Mouse (Mus musculus) adrenal gland, adult (tissue): Measurements from ENCODE around the gene Gar1.

Source experiments
- DNase-seq, 2 experiments: peaks; one replicate each; pipeline ENCODE4 v3.0.0; 2022 to 2023; ENCODE audit warnings: low spot score in 1 of 2; ENCODE audit not compliant: inconsistent age in 2 of 2

Gar1 gene

DNA sequence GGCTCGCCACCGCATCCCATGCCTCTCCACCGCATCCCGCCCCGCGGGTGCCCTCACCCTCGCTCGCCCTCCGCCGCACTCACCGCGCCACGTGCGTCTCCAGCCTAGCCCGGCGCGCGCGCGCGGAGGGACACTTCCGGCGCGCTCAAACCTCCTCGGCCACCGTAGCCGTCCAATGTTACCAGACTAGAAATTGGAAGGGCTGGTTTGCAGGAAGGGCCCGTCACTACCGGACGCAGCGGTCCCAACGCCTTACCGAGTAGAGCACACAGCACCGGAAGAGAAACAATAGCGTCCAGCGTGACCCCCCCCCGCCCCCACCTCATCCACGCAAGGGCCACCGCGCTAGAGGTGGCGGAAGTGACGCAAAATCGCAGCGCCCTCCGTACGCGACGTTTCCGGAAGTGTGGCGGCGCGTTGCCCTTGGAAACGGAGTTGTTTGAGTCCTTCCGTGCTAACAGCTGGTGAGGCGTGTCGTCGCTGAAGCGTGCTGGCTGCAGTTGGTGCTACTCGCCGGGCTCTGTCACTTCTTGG lies at the start of gene Gar1:
Gar1 (minus strand) TSS at position 362 of the 534 bp plus-strand sequence.
- peak; percentile 95 to 98 for DNase-seq

DNA sequence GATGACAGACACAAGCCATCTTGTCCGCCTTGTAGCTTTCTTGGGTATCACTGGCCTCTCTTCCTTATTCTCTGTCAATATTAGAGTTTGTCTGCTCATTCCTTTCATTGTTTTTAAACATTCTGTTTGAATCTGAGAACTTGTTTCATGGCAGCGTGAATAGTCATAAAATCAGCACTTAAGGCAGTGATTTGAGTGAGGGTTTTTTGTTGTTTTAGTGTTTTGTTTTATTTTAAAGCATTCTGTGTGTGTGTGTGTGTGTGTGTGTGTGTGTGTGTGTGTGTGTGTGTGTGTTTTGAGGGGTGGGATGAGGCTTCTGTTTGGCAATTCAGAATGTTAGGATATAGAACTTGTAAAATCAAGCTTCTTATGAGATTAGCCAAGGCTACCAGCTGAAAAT lies 48.7 kb upstream of the Gar1 start:
- DNase-seq = no peak

DNA sequence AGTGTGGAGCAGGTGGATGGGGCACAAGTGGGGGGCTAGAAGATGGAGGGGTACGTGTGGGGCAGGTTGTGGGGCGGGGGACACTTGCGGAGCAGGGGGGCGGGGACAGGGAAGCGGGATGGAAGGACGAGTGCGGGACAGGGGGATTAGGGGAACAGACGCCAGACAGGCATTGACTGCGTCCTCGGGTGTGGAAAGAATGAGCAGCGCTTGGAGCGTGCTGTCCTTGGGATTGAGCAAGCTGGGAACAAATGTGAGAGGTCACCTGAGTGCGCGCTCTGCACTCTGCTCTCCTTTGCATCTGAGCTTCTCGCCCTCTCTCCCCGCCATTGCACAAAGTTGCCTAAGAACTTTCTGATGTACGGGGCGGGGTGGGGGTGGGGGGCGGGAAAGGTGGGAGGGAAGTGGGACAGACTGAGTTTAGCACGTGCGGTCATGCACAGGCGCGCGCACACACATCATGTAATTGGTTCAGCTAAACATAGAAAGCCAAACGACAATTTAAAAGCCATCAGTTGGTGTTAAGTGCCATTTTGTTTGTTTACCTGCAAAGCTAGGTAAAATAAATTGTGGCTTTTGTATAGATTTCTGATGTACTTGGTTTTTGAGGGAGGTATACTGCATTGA lies 48.0 kb upstream of the Gar1 start:
- peak; percentile 67 to 84 for DNase-seq

DNA sequence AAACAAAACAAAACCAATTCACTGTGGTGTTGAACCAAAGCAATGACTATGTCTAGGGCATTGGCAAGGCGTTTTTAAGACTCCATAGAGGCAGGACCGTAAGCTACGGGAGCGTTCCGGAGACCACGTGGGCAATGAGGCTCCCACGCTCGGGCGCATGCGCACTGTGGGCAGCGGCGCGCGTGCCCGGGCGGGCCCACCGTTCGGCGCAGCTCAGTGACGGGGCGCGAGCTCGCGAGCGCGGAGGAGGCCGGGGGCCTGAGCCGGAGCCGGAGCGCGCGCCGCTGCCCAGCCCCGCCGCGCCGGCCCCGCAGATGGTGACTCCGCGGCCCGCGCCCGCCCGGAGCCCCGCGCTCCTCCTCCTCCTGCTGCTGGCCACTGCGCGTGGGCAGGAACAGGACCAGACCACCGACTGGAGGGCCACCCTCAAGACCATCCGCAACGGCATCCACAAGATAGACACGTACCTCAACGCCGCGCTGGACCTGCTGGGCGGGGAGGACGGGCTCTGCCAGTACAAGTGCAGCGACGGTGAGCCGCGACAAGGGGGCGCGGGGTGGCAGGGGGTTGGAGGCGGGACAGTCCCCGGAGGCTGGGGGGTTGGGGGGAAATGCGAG lies 47.3 kb upstream of the Gar1 start, which contains the start of gene Pla2g12a:
Pla2g12a (plus strand) TSS at position 202 of the 617 bp plus-strand sequence.
- DNase-seq = peak; percentile 94 to 97

DNA sequence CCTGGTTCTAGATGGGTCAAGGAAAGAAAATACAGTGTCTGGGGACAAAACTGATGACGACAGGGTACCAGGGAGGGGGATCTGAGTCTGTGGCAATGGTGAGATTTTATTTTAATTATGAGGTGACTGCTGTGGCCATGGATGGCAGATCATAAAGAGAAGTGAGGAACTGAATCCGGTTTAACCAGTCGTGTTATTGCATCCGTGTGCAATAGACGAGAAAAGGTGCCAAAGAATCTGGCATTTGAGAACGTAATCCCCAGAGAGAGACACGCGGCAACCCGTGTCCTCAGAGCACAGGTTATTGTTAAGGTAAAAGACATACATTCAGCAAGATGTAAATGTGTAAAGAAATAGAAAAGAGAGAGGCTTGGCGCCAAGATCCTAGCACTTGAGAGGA lies 46.1 kb upstream of the Gar1 start:
- no peak for DNase-seq

DNA sequence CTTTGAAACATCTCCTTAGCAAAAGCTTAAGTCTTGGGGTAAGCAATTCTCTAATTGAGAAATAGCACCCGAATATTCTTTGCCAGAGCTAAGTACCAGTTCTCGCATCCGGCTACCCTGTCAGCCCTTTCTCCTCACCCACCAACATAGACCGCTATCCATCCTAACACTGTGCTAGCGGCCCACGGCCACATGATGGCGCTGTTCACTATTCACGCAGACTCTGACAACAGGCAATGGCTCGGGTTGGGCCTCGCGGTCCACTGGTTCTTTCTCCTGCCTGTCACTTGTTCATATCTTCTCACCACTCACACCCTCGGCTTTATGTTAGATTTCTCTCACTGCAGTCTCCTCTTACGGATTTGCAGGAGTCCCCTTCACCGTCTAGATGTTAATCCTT lies 32.5 kb upstream of the Gar1 start:
- peak; percentile 60 to 87 for DNase-seq

DNA sequence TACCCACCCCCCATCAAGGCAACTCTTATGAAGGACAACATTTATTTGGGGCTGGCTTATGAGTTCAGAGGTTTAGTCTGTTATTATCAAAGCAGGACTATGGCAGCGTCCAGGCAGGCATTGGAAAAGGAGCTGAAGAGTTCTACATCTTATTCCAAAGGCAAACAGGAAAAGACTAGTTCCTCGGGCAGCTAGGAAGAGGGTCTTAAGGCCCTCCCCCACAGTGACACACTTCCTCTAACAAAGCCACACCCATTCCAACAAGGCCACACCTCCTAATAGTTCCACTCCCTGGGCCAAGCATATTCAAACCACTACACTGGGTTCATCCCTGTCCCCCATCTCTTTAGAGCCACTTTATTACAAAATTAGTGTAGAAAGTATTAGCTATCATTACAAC lies 31.4 kb upstream of the Gar1 start:
- no peak for DNase-seq

DNA sequence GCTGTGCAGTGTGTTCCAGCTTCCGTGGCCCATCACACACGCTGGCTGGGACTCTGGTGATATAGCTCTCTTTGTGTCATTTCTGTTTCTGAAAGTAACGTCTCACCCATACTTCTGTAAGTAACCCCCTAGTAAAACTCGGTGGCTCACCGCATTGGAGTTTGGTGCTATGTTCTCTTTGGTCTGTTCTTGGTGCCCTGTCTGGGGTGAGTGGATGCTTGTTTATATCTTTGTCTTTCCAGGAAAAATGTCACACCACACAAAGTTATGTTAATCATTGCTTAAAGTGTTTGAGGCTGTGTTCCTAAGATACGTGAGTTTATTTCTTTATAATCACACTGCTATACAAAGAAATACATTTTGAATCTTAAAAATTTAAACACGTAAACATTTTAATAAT lies 15.7 kb upstream of the Gar1 start:
- no peak for DNase-seq

DNA sequence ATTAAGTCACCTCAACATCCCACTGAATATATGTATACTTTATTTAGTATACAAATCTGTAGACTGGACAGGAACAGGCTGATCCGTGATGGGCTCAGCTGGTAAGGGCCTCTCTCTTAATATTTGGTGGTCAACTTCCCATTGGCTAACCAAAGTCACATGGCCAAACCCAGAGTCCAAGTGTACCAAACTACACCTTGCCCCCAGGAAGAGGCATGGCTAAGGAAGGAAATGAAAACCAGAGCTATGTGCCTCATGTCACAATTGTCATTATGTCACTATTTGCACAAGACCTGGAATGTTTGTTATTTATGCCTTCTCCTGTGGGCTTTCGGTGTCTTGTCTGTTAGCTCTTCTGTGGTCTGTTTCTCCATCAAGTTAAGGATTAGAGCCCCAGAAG lies 14.7 kb upstream of the Gar1 start:
- DNase-seq = no peak

DNA sequence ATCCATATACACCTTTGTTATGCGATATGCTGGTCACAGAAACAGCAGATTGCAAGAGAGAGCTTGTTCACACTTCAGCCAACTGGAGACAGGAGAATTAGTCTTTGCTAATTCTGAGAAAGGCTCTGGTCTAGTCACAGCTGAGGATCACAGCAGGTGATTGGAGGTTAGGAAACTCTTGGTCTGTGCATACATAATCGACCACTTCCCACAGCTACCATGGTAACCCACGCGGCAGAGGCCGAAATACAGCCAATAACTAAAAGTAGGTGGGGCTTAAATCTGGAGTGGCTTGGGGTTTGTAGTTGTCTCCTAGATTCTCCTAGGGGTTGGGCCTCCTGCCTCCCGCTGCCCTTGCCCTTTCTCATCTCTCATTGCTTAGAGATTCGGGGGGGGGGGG lies 6.8 kb upstream of the Gar1 start:
- no peak for DNase-seq

DNA sequence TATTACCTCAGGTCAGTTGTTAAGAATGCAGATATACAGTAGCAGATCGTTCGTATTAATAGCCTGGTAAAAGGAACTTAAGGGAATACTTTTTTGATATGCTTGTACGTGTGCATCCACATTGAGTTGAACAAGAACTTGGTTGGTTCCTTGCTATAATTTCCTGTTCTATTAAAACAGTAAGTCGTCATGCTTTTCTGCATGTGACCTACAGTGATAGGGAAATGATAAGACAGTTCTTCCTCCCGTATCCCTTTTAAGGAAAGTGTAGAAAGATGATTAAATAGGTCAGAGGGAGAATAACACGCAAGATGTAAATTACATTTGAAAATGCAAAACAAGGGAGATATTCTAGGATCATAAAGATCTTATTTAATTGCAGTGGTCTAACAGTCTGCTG lies 5.8 kb upstream of the Gar1 start:
- DNase-seq = no peak

DNA sequence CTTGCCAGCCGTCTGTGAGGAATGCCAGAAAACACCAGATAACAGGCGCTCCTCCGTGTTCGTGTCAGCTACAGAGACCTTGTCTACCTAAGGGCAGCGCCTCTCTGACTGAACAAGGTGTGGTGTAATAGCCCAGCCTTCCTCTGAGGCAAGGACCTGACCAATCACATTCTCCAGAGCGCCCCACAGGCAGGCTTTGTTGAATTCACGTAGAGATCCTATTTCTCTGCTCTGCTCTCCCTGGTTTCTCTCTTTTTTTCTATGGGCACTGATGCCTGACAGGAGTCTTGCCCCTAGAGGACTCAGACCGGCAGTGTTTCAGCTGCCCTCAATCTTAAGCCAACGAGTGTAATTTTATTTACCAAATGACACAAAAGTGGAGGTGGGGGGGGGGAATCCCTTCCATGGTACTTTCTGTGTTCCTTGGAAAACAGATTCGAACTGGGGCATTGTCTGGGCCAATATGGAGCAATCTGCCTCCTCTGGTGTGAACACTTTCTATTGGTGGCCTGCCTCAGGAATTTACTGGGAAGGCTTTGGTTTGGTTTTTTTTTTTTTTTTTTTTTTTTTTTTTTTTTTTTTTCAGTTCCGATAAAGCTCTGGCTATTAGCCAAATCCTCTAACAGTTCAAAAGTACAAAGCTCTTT lies 5.0 kb upstream of the Gar1 start:
- DNase-seq = no peak

DNA sequence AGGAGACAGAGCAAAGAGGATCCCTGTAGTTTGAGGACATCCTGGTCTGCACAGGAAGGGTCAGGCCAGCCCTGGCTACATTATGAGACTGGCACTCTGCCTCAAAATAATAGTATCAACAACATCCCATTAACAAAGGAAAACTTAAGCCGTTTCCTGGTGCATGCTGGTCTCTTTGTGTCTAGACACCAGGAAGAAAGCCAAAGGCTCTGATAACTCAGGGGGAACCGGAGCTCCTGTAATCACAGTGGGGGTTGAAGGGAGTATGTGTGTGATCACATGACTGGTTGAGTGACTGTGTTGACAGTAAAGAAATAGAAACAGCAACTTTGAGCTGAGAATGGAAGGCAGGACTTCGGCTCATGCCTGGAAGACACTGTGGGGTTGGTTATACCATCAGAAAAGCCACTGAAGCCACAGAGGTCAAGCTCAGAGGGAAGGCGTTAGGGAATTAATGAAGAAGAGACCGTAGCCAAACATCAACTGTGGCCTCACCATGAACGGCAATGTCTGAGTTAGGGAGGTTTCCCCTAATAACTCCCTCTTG lies 4.3 kb upstream of the Gar1 start, which contains the start of gene Cfi:
Cfi (plus strand) TSS at position 497 of the 547 bp plus-strand sequence.
- DNase-seq = no peak

DNA sequence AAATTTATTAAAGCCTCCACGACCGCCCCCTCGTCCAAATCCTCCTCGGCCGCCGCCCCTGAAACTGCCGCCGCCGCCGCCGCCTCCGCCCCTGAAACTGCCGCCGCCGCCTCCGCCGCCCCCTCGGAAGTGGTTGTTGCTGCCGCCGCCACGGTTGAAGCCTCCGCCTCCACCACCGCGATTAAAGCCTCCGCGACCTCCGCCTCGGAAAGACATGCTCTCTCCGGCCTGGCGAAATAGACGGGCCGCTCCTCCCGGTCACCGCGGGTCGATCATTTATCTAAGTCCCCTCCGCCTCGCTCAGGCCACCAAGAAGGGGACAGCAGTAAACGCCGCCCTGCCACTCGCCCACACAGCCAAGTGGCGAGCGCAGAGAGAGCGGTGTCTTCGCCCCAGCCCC lies 570 bp downstream of the Gar1 start:
- DNase-seq = no peak

DNA sequence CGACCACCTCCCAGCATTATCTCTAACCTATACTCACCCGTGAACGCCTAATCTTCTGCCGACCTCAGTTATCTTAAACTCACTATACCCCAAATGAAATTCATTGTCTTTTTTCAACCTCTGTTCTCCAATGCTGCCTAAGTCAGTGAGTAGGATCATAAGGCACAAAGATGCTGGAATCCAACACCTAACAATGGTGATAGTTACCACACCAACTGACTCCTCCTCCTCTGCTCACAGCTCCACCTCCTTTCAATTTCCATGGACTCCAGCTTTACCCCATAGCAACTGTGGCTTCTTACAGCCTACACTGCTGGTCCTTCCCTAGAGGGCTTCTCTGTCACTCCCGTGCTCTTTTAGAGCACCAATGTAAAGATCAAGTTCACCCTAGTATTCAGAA lies 3.5 kb downstream of the Gar1 start:
- no peak for DNase-seq

DNA sequence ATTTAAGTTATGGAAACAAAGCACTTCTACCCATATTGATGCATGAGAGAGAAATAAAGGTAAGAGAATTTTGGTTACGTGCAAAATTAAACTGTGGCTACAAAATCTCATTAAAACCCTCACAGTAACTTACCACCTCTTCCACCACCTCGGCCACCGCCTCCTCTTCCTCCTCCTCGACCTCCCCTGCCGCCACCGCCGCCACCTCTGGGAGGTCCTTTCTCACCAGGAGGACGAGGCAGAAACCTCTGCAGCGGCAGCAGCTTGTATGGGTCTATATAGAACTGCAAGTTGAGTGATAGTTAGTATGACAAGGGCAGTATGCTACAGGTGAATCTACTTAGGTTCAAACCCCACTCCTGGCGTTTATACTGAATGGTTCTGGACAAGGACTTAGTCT lies 4.5 kb downstream of the Gar1 start:
- no peak for DNase-seq

DNA sequence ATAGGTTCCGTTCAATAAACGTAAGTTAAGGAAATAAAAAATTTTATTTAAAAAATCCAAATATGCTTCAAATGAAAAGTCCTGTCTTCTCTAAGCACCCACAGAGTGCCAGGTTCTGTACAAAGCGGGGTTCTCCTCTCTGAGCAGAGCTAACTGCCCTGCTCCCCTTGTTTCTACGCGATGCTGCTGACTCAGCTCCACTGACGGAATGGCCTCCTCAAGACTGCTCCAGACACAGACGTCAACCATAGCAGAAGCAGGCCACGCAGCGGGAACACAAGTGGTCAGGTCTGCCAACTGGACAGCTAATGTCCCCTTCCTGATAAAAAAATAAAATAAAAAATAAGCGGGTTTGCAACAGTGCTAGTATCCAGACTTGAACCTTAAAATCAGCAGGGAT lies 6.3 kb downstream of the Gar1 start:
- no peak for DNase-seq

DNA sequence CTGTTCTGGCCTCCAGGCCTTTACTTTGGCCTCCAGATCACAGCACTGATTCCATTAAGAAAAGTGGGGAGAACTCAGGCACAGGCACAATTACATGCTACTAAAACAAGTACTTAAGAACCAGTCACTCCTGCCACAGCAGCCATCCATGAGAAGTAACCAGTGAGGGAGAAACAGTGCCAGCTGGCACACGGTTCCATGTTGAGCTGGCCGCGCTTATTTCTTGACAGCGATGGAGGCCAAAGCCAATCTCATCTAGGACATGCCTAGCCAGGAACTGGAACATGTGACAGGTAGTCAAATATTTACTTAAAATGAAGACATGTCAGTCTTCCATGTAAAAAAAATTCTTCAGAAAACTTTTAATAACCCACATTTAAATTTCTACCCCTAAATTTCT lies 7.0 kb downstream of the Gar1 start:
- peak in 1 of 2 experiments; percentile 31 for DNase-seq

DNA sequence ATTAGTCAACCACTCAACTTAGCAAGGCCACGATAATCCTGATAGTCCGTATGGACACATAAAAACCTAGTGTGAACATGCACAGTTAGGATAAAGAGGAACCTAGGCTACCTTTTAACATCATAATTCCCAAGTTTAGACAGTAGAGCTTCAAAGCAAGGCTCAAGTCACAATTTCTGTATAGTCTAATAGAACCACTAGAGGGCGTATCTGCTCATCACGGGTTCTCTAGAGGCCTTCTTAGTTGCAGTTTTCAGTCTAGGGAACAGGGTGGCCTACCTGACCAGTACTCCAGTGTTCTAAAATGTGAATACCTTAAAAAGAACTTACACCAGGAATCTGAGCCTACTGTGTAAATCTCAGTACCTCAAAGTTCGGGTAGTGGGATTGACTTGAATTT lies 7.9 kb downstream of the Gar1 start:
- DNase-seq = peak in 1 of 2 experiments; percentile 57

DNA sequence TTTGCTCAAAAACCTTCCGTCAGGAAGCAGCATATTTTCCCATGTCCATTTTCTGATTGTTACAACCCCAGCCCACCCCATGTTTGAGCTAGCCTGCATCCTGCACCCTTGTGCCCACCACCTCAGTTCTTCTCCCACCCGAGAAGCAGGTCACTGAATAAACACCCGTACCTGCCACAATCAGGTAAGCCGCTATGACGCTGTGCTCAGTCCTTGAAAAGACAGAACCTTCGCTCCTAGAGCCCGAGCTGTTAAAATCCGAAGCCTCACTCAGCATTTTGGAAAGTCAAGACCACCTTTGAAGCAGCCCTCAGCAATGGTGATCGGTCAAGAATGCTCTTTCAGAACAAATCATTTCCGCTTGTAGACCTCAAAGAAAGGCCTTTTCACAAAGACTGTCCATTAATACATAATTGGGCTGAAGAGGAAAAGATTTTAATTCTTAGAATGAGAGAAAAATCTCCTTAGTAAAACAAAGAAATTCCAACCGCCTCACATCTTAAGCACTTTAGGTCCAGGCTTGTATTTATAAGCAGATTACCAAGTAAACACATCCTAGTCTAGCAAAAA lies 8.9 kb downstream of the Gar1 start, which contains the start of gene Rrh:
Rrh (minus strand) TSS at position 382 of the 570 bp plus-strand sequence.
- no peak for DNase-seq

DNA sequence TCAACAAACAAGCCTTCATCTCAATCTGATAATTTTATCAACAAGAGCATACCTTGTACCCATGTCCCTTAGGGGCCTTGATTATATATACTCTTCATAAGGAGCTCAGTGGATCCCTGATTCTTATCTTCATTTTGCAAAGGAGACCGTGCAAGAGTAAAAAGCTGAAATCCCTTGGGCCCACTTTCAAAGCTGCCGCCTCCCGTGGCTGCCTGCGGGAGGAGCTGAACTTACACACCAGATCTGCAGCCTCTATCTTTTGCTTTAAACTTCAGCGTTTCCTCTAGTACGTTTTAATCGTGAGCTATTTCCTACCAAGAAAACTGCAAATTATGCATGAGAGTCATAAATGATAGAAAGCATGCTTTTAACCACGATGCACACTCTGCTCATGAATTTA lies 9.5 kb downstream of the Gar1 start:
- DNase-seq = no peak
